Mouse (Mus musculus) forebrain, embryonic 15.5 days (tissue): Measurements from ENCODE around the gene Pkd1. TPM values are rescaled to one million over a fixed set of nuclear protein-coding genes. Genes with fewer than 3 reads are reported as not detected.

Experiments
- ATAC-seq: fragments of 200-750 bp; cut with Nextera tagmentation; replicated peaks from 2 replicates; pipeline ENCODE4 v1.8.0; 2017; ENCODE audit warnings: mild to moderate bottlenecking, moderate TSS enrichment, moderate library complexity
- H3K27ac ChIP-seq: fragments of 300-500 bp; sonication (generic); replicated peaks from 2 replicates; pipeline ENCODE4 v1.5.1; 2015; ENCODE audit warnings: mild to moderate bottlenecking, inconsistent platforms
- H3K27me3 ChIP-seq: fragments of 300-500 bp; sonication (generic); 2 replicates; pipeline ENCODE4 v1.6.1; 2015; ENCODE audit warnings: inconsistent platforms
- H3K36me3 ChIP-seq: fragments of 300-500 bp; sonication (generic); 2 replicates; pipeline ENCODE4 v1.6.1; 2015; ENCODE audit warnings: mild to moderate bottlenecking, inconsistent platforms
- H3K4me1 ChIP-seq: fragments of 300-500 bp; sonication (generic); 2 replicates; pipeline ENCODE4 v1.6.1; 2015; ENCODE audit warnings: inconsistent platforms
- H3K4me2 ChIP-seq: fragments of 300-500 bp; sonication (generic); replicated peaks from 2 replicates; pipeline ENCODE4 v1.6.1; 2015; ENCODE audit warnings: mild to moderate bottlenecking, inconsistent platforms
- H3K4me3 ChIP-seq: fragments of 300-500 bp; sonication (generic); 2 replicates; pipeline ENCODE4 v1.5.1; 2015; ENCODE audit warnings: mild to moderate bottlenecking, inconsistent platforms
- H3K9ac ChIP-seq: fragments of 300-500 bp; sonication (generic); replicated peaks from 2 replicates; pipeline ENCODE4 v1.6.1; 2015; ENCODE audit warnings: mild to moderate bottlenecking, inconsistent platforms
- H3K9me3 ChIP-seq: fragments of 300-500 bp; sonication (generic); 2 replicates; pipeline ENCODE4 v1.6.1; 2016; ENCODE audit warnings: inconsistent platforms
- WGBS: fragments of 180-500 bp; shearing (Covaris S2); methylation state at CpG from one replicate; pipeline ENCODE4 v1.1.7; 2015; ENCODE audit warnings: mixed read lengths; 5-methylcytosine and 5-hydroxymethylcytosine counted together
- polyA plus RNA-seq: library from polyadenylated mRNA; unstranded; fragments of >200 nt; fragmentation: Nextera tagmentation; extraction: Ambion mirVana; gene quantifications from 2 replicates; pipeline ENCODE4 v1.2.1, GENCODE M21; 2015

Pkd1 gene
- polyA plus RNA-seq, 1 experiment from 2014 or later, result 22.9 TPM

GRCm38 (mm10) chr17:24632167-24632812, 82.7 kb downstream of the Pkd1 start, which contains the start of the genes Tsc2 and Nthl1:
Gene Tsc2 (minus strand): TSS chr17:24632630.
Gene Nthl1 (plus strand): TSS chr17:24632680.
- Histone ChIP-seq H3K9me3 (no peaks in the 10 kb centered on the region), H3K27me3 (no peaks in the 10 kb centered on the region), H3K4me2 (peak within 1 kb of the TSS; percentile 85), H3K4me3 (peak within 1 kb of the TSS; percentile 69), H3K27ac (peak within 1 kb of the TSS; percentile 70), H3K36me3 (peaks cover 33% of the 10 kb centered on the region), H3K4me1 (peaks cover 18% of the 10 kb centered on the region), H3K9ac (peak within 1 kb of the TSS; percentile 68)
- peak; percentile 93 for ATAC-seq
- whole genome bisulfite sequencing, result 1% methylated on average over 51 of the region's 51 CpGs

DNA sequence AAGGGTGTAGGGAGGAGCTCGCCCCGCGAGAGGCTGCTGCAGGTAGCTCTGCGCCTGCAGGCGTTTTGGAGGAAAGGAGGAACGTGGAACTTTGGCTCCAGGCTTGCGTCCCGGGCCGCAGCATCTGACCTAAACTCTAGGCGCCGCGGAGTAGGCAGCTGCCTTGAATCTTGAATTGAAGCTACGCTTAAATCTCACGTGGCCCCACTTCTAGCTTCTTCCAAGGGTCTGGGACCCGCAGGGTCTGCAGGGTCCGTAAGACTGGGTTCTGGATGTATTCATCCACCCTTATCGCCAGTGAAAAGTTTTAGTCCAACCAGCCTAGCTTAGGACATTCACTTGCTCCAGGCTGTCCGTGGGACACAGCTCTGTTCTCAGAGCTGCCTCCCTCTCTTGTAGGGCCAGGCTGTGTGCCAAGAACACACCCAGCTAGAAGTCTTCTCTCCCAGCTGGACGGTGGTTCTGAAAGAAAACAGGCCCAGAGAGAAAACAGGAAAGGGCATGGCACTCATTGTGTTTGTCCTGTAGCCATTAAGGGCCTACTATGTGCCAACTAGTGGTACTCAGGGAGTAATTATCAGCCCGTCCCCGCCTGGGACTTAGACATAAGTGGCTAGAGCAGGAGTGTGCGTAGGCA, 83.3 kb downstream of the Pkd1 start:
- peak overlapping the region; percentile 70 for H3K27ac ChIP-seq
- 10% methylated on average over 22 of the region's 22 CpGs for WGBS

DNA sequence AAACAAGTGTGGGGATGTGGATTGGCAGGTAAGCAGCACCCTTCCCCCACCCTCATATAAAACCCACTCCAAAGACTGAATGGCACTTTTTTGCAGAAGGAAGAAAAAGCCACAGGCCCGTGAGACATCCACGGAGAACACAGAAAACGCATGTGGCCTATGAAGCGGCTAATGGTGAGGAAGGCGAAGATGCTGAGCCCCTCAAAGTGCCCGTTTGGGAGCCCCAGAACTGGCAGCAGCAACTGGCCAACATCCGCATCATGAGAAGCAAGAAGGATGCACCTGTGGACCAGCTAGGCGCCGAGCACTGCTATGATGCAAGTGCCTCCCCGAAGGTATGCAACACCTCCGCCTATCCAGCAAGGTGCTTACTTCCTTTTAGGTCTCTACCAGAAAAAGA, 84.2 kb downstream of the Pkd1 start:
- H3K9me3 ChIP-seq, result no peaks in the 10 kb centered on the region
- H3K4me2 ChIP-seq, result no peak overlapping the region
- no peak for ATAC-seq
- no peak overlapping the region for H3K9ac ChIP-seq
- no peak overlapping the region for H3K4me3 ChIP-seq
- peaks cover 18% of the 10 kb centered on the region for H3K4me1 ChIP-seq
- no peaks in the 10 kb centered on the region for H3K27me3 ChIP-seq
- peaks cover 19% of the 10 kb centered on the region for H3K36me3 ChIP-seq
- WGBS, result 94% methylated on average over 11 of the region's 11 CpGs
- H3K27ac ChIP-seq, result no peak overlapping the region

More for the DNA sequence above, 83.3 kb downstream of the Pkd1 start:
- H3K4me2 ChIP-seq, result peak overlapping the region; percentile 85
- no peaks in the 10 kb centered on the region for H3K27me3 ChIP-seq
- H3K9ac ChIP-seq, result peak overlapping the region; percentile 68
- no peak; the same call in 1 of the 2 replicates for ATAC-seq
- H3K4me3 ChIP-seq, result peak overlapping the region; percentile 69
- peaks cover 27% of the 10 kb centered on the region for H3K36me3 ChIP-seq
- no peaks in the 10 kb centered on the region for H3K9me3 ChIP-seq
- H3K4me1 ChIP-seq, result peaks cover 18% of the 10 kb centered on the region

DNA sequence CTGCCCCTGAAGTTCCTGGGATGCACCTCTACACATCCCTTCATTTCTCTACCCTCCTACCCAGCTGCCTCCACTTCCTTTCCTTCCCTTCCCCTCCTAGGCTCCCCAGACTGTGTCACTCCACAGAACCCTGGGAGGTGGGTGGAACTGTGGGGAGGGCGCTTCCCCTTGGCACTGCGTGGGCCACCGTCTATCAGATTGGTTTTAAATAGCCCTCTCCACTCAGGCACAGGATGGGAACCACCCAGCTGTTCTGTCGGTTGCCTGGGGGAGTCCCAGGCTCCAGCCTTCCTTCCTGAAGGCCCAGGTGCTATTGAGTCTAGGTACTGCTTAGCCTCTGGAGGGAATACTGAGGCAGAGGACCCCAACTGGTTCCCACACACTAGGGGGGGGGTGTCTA, 85.4 kb downstream of the Pkd1 start:
- H3K4me3 ChIP-seq, result no peak overlapping the region
- H3K9ac ChIP-seq, result no peak overlapping the region
- no peak overlapping the region for H3K27ac ChIP-seq
- WGBS, result 84% methylated on average over 4 of the region's 4 CpGs
- H3K9me3 ChIP-seq, result no peaks in the 10 kb centered on the region
- peaks cover 18% of the 10 kb centered on the region for H3K4me1 ChIP-seq
- H3K4me2 ChIP-seq, result no peak overlapping the region
- no peaks in the 10 kb centered on the region for H3K27me3 ChIP-seq
- ATAC-seq, result no peak
- H3K36me3 ChIP-seq, result peaks cover 8% of the 10 kb centered on the region

GRCm38 (mm10) chr17:24635694-24636093, 86.1 kb downstream of the Pkd1 start:
- Histone ChIP-seq H3K36me3 (peaks cover 2% of the 10 kb centered on the region; the same call in 1 of the 2 replicates), H3K27me3 (no peaks in the 10 kb centered on the region), H3K27ac (no peak overlapping the region), H3K4me2 (no peak overlapping the region), H3K4me3 (no peak overlapping the region), H3K9me3 (no peaks in the 10 kb centered on the region), H3K4me1 (peaks cover 18% of the 10 kb centered on the region), H3K9ac (no peak overlapping the region)
- 95% methylated on average over 5 of the region's 5 CpGs for WGBS
- ATAC-seq, result no peak

DNA sequence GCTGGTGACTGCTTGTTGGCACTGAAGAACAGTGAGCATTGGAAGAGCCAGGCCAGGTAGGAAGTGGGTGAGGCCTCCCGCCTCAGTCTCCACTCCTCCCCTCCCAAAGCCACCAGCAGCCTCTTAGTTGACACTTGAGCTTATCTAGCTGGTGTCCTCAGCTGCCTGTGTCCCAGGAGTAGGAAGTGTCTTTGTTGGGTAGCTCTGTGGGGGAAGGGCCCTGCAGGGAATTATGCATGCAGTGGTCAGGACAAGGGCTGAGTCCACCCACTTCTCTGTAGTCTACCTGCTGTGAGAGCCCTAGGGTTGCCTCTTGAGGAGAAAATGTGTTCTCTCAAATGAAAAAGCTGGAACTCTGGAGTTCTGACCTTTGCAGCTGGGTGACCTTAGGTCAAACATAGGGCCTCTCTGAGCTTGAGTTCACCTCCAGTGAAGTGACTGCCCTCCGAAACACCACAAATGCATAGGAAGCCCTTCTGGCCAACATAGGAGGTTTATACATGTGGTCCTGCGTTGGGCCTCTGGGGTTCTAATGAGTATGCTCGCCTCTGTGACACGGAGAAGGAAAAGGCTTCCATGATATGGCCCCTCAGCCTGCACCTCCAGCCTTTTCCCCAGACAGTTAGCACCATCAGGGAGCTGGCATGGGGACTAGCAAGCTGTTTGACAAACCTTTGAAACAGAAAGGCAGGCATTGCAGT, 87.3 kb downstream of the Pkd1 start:
- WGBS, result 63% methylated on average over 5 of the region's 5 CpGs
- H3K4me1 ChIP-seq, result peaks cover 11% of the 10 kb centered on the region

GRCm38 (mm10) chr17:24638214-24638613, 88.6 kb downstream of the Pkd1 start:
- Histone ChIP-seq H3K4me3 (no peak overlapping the region), H3K27ac (no peak overlapping the region), H3K9me3 (no peaks in the 10 kb centered on the region), H3K4me2 (no peak overlapping the region), H3K36me3 (no peaks in the 10 kb centered on the region), H3K9ac (no peak overlapping the region), H3K27me3 (no peaks in the 10 kb centered on the region), H3K4me1 (peaks cover 2% of the 10 kb centered on the region)
- ATAC-seq, result no peak
- WGBS, result 86% methylated on average over 4 of the region's 4 CpGs

More for the DNA sequence above, 87.3 kb downstream of the Pkd1 start:
- Histone ChIP-seq H3K27ac (no peak overlapping the region), H3K4me3 (no peak overlapping the region), H3K36me3 (no peaks in the 10 kb centered on the region), H3K9me3 (no peaks in the 10 kb centered on the region), H3K9ac (no peak overlapping the region), H3K4me2 (no peak overlapping the region), H3K27me3 (no peaks in the 10 kb centered on the region)
- ATAC-seq, result no peak

- Histone ChIP-seq H3K9me3 (no peaks in the 10 kb centered on the region), H3K4me3 (no peak overlapping the region), H3K4me2 (no peak overlapping the region), H3K4me1 (no peaks in the 10 kb centered on the region), H3K36me3 (no peaks in the 10 kb centered on the region), H3K27ac (no peak overlapping the region), H3K9ac (no peak overlapping the region), H3K27me3 (no peaks in the 10 kb centered on the region)
- ATAC-seq, result no peak
- WGBS, result 68% methylated on average over 9 of the region's 9 CpGs
Observed at GRCm38 (mm10) chr17:24638840-24639239, 89.2 kb downstream of the Pkd1 start.

- no peaks in the 10 kb centered on the region for H3K4me1 ChIP-seq
- WGBS, result 84% methylated on average over 5 of the region's 5 CpGs
- no peaks in the 10 kb centered on the region for H3K9me3 ChIP-seq
- no peak for ATAC-seq
- H3K9ac ChIP-seq, result no peak overlapping the region
- no peak overlapping the region for H3K4me3 ChIP-seq
- H3K36me3 ChIP-seq, result no peaks in the 10 kb centered on the region
- H3K27ac ChIP-seq, result no peak overlapping the region
- no peak overlapping the region for H3K4me2 ChIP-seq
- no peaks in the 10 kb centered on the region for H3K27me3 ChIP-seq
Observed at GRCm38 (mm10) chr17:24639571-24639988, 89.9 kb downstream of the Pkd1 start.

DNA sequence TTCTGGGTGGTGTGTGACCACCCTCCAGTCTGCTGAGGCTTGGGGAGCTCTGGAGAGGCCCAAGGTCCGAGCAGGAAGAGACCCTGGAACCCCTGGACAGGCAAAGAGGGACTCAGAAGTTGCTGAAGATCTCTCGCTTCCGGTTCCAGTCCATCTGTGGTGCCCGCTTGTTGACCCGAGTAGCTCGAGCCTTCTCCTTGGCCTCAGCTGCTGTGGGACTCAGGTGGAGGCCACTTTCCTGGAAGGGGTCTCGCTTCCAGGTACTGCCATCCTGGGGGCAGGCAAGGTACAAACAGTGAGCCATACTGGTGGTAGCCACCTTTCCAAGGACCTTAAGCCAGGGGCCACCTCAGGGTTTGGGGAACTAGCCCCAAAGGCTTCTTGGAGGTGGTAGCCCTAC, 90.5 kb downstream of the Pkd1 start:
- Histone ChIP-seq H3K9me3 (no peaks in the 10 kb centered on the region), H3K27me3 (no peaks in the 10 kb centered on the region), H3K36me3 (no peaks in the 10 kb centered on the region), H3K27ac (no peak overlapping the region), H3K4me2 (no peak overlapping the region), H3K4me1 (no peaks in the 10 kb centered on the region), H3K9ac (no peak overlapping the region), H3K4me3 (no peak overlapping the region)
- no peak for ATAC-seq
- WGBS, result 87% methylated on average over 7 of the region's 7 CpGs

DNA sequence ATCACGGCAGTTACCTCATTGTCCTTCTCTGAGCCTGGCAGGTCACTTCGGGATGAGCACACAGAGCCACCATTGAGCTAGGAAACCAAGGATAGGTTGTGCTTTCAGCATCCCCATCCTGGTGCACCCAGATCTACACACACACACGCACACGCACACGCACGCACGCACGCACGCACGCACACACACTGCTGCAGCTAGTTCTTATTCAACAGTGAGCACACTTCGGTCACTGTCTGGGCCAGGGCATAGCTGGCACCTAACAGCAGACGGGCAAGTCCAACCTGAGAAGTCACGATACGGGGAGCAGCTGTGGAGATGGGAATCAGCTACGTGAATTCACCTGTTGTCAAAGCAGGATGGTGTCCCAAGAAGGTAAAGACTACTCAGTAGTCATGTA, 90.9 kb downstream of the Pkd1 start:
- H3K9me3 ChIP-seq, result no peaks in the 10 kb centered on the region
- H3K9ac ChIP-seq, result no peak overlapping the region
- ATAC-seq, result no peak
- WGBS, result 95% methylated on average over 15 of the region's 15 CpGs
- H3K27me3 ChIP-seq, result no peaks in the 10 kb centered on the region
- H3K36me3 ChIP-seq, result no peaks in the 10 kb centered on the region
- H3K4me2 ChIP-seq, result no peak overlapping the region
- H3K4me3 ChIP-seq, result no peak overlapping the region
- no peak overlapping the region for H3K27ac ChIP-seq
- H3K4me1 ChIP-seq, result no peaks in the 10 kb centered on the region

- 88% methylated on average over 14 of the region's 14 CpGs for WGBS
- Histone ChIP-seq H3K27me3 (no peaks in the 10 kb centered on the region), H3K4me3 (no peak overlapping the region), H3K9ac (no peak overlapping the region), H3K4me1 (no peaks in the 10 kb centered on the region), H3K36me3 (no peaks in the 10 kb centered on the region), H3K9me3 (no peaks in the 10 kb centered on the region), H3K4me2 (no peak overlapping the region), H3K27ac (no peak overlapping the region)
- no peak for ATAC-seq
Observed at GRCm38 (mm10) chr17:24641944-24642343, 92.3 kb downstream of the Pkd1 start.
